Comparison of ENCODE assay signal across 11 mouse cellular contexts in genomic region chr7:133013923-133014322, GRCm38 (mm10).
"Had no signal": no experiment of that assay in that cellular context is flagged by ENCODE, and none has a peak within 500 bp of the region (broad histone marks: within the 10 kb centered on the region; RNA-seq: fewer than 3 reads in every experiment).

No protein-coding gene starts in this region.

- H3K9me3 ChIP-seq: limb, embryonic 13.5 days had no signal

- H3K27ac ChIP-seq: kidney, postnatal 0 days; left cerebral cortex, adult 2 months; liver, embryonic 14.5 days had no signal

- H3K4me3 ChIP-seq: left cerebral cortex, adult 2 months; limb, embryonic 13.5 days had no signal

- H3K27me3 ChIP-seq: limb, embryonic 13.5 days had no signal

- H3K4me2 ChIP-seq: limb, embryonic 13.5 days had no signal

- H3K9ac ChIP-seq: limb, embryonic 13.5 days; liver, embryonic 14.5 days had no signal

- DNase-seq: kidney, adult 9 months; kidney, postnatal 36 days; lung, adult 18-20 months; midbrain, embryonic 14.5 days; right cerebral cortex, adult 18-20 months; right cerebral cortex, postnatal 25 days; thymus, postnatal 4 days had no signal
